Mouse (Mus musculus): ENCODE results near the gene Ppa2.

- TF ChIP-seq ZC3H11A (IDR thresholded peaks at IDR 0.05; ENCODE audit: borderline replicate concordance, low read depth, low read length) (no peak), HCFC1 (IDR thresholded peaks at IDR 0.05; ENCODE audit: borderline replicate concordance, insufficient read depth, low read length) (no peak), MAFK (IDR thresholded peaks at IDR 0.05; ENCODE audit: insufficient read depth, low read depth, low read length) (no peak)
Observed at GRCm38 (mm10) chr3:133411123-133411675, 101.3 kb downstream of the Ppa2 start.

Measured in ES-E14 (cell line).